Mouse (Mus musculus) large intestine, adult 2 months (tissue): Measurements from ENCODE around the gene Drd1. TPM values are rescaled to one million over a fixed set of nuclear protein-coding genes. Genes with fewer than 3 reads are reported as not detected.

Source experiments
- DNase-seq: peaks from one replicate; pipeline ENCODE4 v3.0.0-alpha.2; 2012; ENCODE audit warnings: low read depth, low spot score
- WGBS: fragments of 180-500 bp; shearing (Covaris S2); methylation state at CpG from one replicate; pipeline ENCODE4 v1.1.7; 2018; 5-methylcytosine and 5-hydroxymethylcytosine counted together
- polyA plus RNA-seq: library from polyadenylated mRNA; depleted of rRNA; stranded (reverse); fragments of >200 nt; gene quantifications from 2 replicates; pipeline ENCODE4 v1.2.3, GENCODE M21; 2012

Drd1 gene
- polyA plus RNA-seq, 1 experiment = not detected

DNA sequence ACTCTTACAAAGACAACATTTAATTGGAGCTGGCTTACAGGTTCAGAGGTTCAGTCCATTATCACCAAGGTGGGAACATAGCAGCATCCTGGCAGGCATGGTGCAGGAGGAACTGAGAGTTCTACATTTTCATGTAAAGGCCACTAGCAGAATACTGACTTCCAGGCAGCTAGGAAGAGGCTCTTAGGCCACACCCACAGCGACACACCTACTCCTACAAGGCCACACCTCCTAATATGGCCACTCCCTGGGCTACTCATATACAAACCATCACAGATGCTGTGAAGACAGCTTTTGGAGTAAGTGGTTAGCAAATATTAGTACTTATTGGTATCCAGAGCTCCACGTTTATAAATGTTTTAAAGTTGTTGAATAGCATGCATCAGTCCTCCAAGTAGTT lies 19.9 kb upstream of the Drd1 start:
- WGBS = 65% methylated on average over 2 of the region's 2 CpGs
- DNase-seq = no peak

DNA sequence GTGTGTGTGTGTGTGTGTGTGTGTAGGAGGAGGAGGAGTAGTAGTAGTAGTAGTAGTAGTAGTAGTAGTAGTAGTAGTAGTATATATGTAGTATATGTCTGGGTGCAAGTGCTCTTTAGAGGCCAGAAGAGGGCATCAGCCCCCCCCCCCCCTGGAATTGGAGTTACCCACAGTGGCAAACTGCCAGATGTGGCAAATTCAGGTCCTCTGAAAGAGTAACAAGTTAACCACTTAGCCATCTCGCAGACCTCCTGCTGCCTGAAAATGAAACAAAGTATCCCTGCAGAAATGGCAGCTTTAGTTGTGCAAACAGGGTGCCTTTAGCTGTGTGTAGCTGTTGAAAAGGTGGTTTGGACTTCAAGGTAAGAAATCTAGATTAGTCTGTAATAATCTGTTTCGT lies 18.0 kb upstream of the Drd1 start:
- DNase-seq = no peak
- 31% methylated on average over 2 of the region's 2 CpGs for WGBS

- WGBS = 3% methylated on average over 1 of the region's 1 CpGs
Observed at GRCm38 (mm10) chr13:54073066-54073465, 17.6 kb upstream of the Drd1 start.

DNA sequence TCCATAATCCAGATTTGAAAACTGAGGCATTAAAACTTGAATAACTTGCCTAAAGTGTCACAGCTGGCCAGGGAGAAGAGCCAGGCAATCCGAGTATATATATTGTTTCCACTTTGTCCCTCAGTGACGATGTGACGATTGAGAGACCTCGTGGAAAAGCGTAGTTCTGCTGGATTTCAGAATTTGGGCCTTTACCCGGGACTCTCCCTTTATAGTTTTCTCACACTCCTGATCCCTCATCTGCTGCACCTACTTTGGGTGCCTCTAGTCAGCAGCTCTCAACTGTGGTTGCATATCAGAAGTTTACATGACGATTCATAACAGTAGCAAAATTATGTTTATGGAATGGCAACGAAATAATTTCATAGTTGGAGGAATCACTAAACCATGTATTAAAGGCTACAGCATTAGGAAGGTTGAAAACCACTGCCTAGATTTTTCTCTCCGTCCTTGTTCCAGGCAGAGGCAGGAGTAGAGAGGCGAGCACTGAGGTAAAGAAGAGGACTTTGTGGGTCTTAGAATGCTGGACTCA lies 17.1 kb upstream of the Drd1 start:
- no peak for DNase-seq
- WGBS = 9% methylated on average over 10 of the region's 10 CpGs

More at GRCm38 (mm10) chr13:54073066-54073465, 17.6 kb upstream of the Drd1 start:
- DNase-seq = no peak

- no peak for DNase-seq
- 1% methylated on average over 74 of the region's 74 CpGs for WGBS
Observed at GRCm38 (mm10) chr13:54071606-54072331, 16.3 kb upstream of the Drd1 start, which contains the start of gene Sfxn1. TSS of gene Sfxn1 (plus strand) at chr13:54071869.

DNA sequence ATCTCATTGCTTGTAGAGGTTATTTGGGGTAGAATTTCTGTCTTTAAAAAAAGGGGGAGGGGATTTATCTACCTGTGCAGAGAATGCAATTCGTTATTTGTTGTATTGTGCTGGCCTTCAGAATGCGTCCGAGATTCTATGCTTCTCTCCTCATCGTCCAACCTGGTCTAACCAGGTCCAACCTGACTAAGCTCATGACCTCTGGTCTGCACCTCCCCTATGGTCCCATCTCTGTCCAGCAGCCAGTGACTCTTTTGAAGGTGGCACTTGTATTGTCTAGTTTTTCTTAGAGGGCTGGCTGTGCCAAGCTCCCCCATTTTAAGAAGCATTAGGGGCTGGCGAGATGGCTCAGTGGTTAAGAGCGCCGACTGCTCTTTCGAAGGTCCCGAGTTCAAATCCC lies 15.5 kb upstream of the Drd1 start:
- 94% methylated on average over 9 of the region's 9 CpGs for WGBS
- DNase-seq = no peak

DNA sequence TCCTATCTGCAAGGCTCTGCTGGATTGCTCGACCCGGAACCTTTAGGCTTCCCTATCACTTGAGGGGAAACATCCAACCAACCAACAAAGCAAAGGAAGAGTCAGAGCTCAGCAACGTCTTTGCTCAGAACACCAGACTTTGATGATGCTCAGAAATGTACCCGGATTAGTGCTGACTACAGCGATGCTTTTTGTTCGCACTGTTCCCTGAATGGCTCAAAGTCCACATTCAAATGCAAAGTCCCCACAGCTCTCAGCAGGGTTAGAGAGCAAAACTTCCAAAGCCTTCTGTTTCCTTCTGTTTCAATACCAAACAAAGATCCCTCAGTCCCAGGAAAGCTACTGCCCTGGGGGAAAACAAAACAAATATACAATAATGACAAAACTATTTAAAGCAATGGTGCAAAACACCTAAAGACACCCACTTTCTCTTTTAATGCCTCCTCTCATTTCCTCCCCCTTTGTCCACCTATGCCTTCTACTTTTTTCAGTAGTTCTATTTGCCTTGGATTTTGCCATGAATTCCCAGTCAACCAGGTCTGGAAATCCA lies 12.2 kb upstream of the Drd1 start:
- no peak for DNase-seq
- 38% methylated on average over 6 of the region's 6 CpGs for WGBS

GRCm38 (mm10) chr13:54066081-54066746 lies 10.7 kb upstream of the Drd1 start:
- DNase-seq = no peak
- WGBS = 62% methylated on average over 3 of the region's 3 CpGs

DNA sequence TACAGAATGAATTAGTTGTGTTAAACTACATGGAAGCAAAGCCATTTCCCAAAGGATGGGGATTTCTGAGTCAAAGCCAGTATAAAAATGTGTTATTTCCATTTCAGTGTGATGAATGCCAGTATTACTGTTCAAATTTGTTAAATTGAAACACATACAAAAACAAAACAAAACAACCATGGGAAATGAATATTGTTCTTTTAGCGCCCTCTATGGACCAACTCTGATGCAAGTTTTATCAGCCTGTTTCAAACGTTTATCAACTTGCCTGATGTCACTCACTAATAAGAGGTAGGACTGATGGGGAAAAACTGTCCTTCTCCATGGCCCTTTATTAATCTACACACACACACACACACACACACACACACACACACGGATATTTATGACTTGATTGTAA lies 7.8 kb upstream of the Drd1 start:
- no peak for DNase-seq
- WGBS = 3% methylated on average over 3 of the region's 3 CpGs

DNA sequence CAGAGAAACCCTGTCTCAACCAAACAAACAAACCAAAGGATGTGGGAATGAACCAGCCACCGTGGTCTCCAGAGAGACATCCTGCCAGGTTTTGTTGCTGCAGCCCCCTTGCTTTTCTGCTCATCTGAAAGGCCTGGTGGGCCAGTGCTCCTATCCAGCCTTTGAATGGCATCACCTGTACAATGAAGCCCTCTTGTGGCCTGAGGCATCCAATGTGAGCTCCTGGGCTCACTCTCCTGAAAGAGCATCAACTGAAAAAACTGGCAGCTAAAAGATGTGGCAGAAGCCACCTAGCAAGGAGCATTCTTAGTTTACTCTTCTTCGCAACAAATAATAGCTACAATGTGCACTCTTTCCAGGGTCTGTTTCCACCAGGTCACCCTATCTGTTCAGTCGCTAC lies 6.6 kb upstream of the Drd1 start:
- no peak for DNase-seq
- WGBS = 86% methylated on average over 3 of the region's 3 CpGs

DNA sequence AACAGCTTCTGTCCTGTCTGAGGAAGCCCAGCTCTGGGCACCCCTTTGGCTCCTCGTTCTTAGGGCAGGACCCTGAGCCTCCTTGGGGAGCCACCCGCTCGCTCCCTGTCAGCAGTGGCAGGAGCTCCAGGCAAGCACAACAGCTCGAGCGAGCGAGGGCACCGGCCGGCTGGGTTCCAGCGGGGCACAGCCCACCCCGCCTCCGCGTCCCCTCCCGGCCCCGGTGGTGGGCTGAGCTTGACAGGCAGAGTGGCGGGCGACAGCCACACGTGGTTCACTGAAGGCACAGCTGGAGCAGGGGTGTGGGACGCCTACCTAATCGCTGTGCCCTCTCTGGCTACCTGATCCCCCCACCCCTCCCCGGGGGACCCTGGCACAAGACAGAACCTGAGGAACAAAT lies 543 bp downstream of the Drd1 start:
- no peak for DNase-seq
- WGBS = under 1% methylated on average over 20 of the region's 20 CpGs

- no peak for DNase-seq
- 60% methylated on average over 7 of the region's 7 CpGs for WGBS
Observed at GRCm38 (mm10) chr13:54051641-54052040, 3.9 kb downstream of the Drd1 start.

- no peak for DNase-seq
- 78% methylated on average over 7 of the region's 7 CpGs for WGBS
Observed at GRCm38 (mm10) chr13:54048679-54049352, 6.7 kb downstream of the Drd1 start.

DNA sequence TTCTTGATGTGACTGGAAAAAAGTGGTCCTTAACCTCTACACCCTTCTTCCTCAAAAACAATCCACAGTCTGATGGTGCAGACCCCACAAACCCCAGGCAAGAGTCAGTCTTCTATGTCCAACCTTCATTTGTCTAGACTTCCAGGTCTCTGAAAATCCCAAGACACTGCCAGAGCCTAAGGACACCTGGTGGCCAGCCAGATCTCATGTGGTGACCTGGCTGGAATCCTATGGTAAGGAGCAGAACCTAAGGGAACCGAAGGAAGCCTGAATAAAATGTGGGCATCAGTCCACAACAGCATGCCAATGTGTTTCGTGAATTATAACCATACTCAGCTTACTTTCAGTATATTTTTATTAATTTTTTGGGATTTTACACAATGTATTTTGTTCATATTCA lies 15.2 kb downstream of the Drd1 start:
- DNase-seq = no peak
- WGBS = 87% methylated on average over 2 of the region's 2 CpGs

DNA sequence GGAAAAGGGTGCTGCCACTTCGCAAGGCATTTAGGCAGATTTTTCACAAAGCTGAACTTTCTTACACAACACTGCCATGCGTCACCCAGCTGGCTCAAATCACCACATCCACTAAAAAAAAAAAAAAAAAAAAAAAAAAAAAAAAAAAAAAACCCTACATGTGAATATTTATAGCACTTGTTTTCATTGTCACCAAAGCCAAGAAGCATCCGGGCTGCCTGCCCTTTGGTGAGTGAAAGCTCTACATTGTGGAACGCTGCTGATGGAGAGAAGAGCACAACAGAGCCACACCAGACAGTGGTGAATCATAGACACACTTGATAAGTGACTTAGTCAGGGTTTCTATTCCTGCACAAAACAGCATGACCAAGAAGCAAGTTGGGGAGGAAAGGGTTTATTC lies 17.6 kb downstream of the Drd1 start:
- no peak for DNase-seq
- 80% methylated on average over 4 of the region's 4 CpGs for WGBS

GRCm38 (mm10) chr13:54035541-54035940 lies 20.0 kb downstream of the Drd1 start:
- 58% methylated on average over 1 of the region's 1 CpGs for WGBS
- no peak for DNase-seq

GRCm38 (mm10) chr13:54033653-54034052 lies 21.9 kb downstream of the Drd1 start:
- DNase-seq = no peak
- 75% methylated on average over 4 of the region's 4 CpGs for WGBS

GRCm38 (mm10) chr13:54027079-54027478 lies 28.4 kb downstream of the Drd1 start:
- WGBS = 82% methylated on average over 7 of the region's 7 CpGs
- no peak for DNase-seq

GRCm38 (mm10) chr13:54023311-54023710 lies 32.2 kb downstream of the Drd1 start:
- no peak for DNase-seq
- 66% methylated on average over 5 of the region's 5 CpGs for WGBS

- WGBS = 92% methylated on average over 4 of the region's 4 CpGs
- DNase-seq = no peak
Observed at GRCm38 (mm10) chr13:54008716-54009115, 46.8 kb downstream of the Drd1 start.
